Mouse (Mus musculus) ovary, postnatal 10 days (tissue): ENCODE data around the gene Chrdl2.
"Not testable (repeated sequence)": the region's sequence is repeated elsewhere in the genome, so short reads cannot be mapped to it uniquely, and the experiment has no call there.

Experiments used
- DNase-seq: peaks from one replicate; pipeline ENCODE4 v3.0.0; 2022; ENCODE audit warnings: low spot score

Gene Chrdl2

GRCm38 (mm10) chr7:100036050-100036449 lies 30.1 kb downstream of the Chrdl2 start:
- DNase-seq, result no peak

GRCm38 (mm10) chr7:100036495-100036894 lies 30.5 kb downstream of the Chrdl2 start:
- no peak for DNase-seq

- no peak for DNase-seq
These were observed 36.1 kb downstream of the Chrdl2 start for GRCm38 (mm10) chr7:100042120-100042519.

- DNase-seq, result no peak
These were observed 37.1 kb downstream of the Chrdl2 start for GRCm38 (mm10) chr7:100043096-100043495.

- DNase-seq, result no peak
These were observed 37.6 kb downstream of the Chrdl2 start for GRCm38 (mm10) chr7:100043605-100044031.

GRCm38 (mm10) chr7:100046486-100046885 lies 40.5 kb downstream of the Chrdl2 start:
- no peak for DNase-seq

GRCm38 (mm10) chr7:100051904-100052303 lies 45.9 kb downstream of the Chrdl2 start:
- no peak for DNase-seq

- not testable (repeated sequence) for DNase-seq
These were observed 47.0 kb downstream of the Chrdl2 start for GRCm38 (mm10) chr7:100052991-100053390.

- no peak for DNase-seq
These were observed 68.0 kb downstream of the Chrdl2 start for GRCm38 (mm10) chr7:100073959-100074358.

- no peak for DNase-seq
These were observed 70.3 kb downstream of the Chrdl2 start for GRCm38 (mm10) chr7:100076296-100076695.

- no peak for DNase-seq
These were observed 71.1 kb downstream of the Chrdl2 start for GRCm38 (mm10) chr7:100077071-100077470.

GRCm38 (mm10) chr7:100080087-100080781 lies 74.3 kb downstream of the Chrdl2 start:
- no peak for DNase-seq

- no peak for DNase-seq
These were observed 76.9 kb downstream of the Chrdl2 start for GRCm38 (mm10) chr7:100082836-100083235.

- no peak for DNase-seq
These were observed 77.8 kb downstream of the Chrdl2 start for GRCm38 (mm10) chr7:100083812-100084211.
